Mouse (Mus musculus): ENCODE data around the gene Ern1. TPM values are rescaled to one million over a fixed set of nuclear protein-coding genes. Genes with fewer than 3 reads are reported as not detected.

The Ern1 gene
- polyA plus RNA-seq, 1 experiment from 2014 or later = 5.7 TPM

GRCm38 (mm10) chr11:106387020-106387419 lies 100.6 kb downstream of the Ern1 start:
- H3K4me3 ChIP-seq = no peak overlapping the region
- H3K4me1 ChIP-seq (replicated peaks) = peaks cover 37% of the 10 kb centered on the region
- WGBS = 66% methylated on average over 6 of the region's 6 CpGs
- H3K36me3 ChIP-seq = no peaks in the 10 kb centered on the region
- H3K9me3 ChIP-seq (replicated peaks) = no peaks in the 10 kb centered on the region
- no peak for ATAC-seq (ENCODE audit: insufficient number of reproducible peaks, low FRiP score)
- H3K27ac ChIP-seq (ENCODE audit: poor library complexity, severe bottlenecking) = no peak overlapping the region
- H3K9ac ChIP-seq = no peak overlapping the region
- no peak overlapping the region for H3K4me2 ChIP-seq
- H3K27me3 ChIP-seq (replicated peaks) = no peaks in the 10 kb centered on the region

DNA sequence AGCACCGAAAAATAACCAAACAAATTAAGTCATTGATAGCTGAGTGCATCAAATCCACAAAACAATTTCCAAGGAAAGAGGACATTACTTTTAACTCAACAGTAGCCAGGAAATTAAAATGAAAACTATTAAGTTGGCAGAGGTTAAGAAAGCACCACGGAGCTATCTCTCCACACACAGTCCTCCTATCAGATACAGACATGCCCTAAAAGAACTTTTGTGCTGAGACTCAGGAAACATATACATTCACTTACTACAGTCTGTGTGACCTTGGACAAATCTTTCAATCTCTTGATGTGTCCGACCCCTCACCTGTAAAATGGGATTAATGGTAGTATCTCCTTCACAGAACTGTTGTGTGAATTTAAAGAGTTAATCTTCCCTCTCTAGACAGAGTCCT lies 101.2 kb downstream of the Ern1 start:
- no peak overlapping the region for H3K9ac ChIP-seq
- no peak for ATAC-seq (ENCODE audit: insufficient number of reproducible peaks, low FRiP score)
- H3K4me1 ChIP-seq (replicated peaks) = peaks cover 35% of the 10 kb centered on the region
- no peak overlapping the region for H3K4me2 ChIP-seq
- H3K27ac ChIP-seq (ENCODE audit: poor library complexity, severe bottlenecking) = no peak overlapping the region
- WGBS = 72% methylated on average over 3 of the region's 3 CpGs
- no peaks in the 10 kb centered on the region for H3K27me3 ChIP-seq (replicated peaks)
- H3K9me3 ChIP-seq (replicated peaks) = no peaks in the 10 kb centered on the region
- no peaks in the 10 kb centered on the region for H3K36me3 ChIP-seq
- no peak overlapping the region for H3K4me3 ChIP-seq

GRCm38 (mm10) chr11:106383051-106383790 lies 104.4 kb downstream of the Ern1 start:
- 51% methylated on average over 6 of the region's 6 CpGs for WGBS
- no peak overlapping the region for H3K9ac ChIP-seq

GRCm38 (mm10) chr11:106382424-106382823 lies 105.2 kb downstream of the Ern1 start:
- Histone ChIP-seq H3K27me3 (replicated peaks) (no peaks in the 10 kb centered on the region), H3K9ac (peak overlapping the region; percentile 70; the same call in 1 of the 2 replicates), H3K9me3 (replicated peaks) (no peaks in the 10 kb centered on the region), H3K36me3 (peaks cover 2% of the 10 kb centered on the region; the same call in 1 of the 2 replicates), H3K4me2 (peak overlapping the region; percentile 56), H3K4me1 (replicated peaks) (peaks cover 27% of the 10 kb centered on the region), H3K4me3 (peak overlapping the region; percentile 49), H3K27ac (ENCODE audit: poor library complexity, severe bottlenecking) (peak overlapping the region; percentile 87)
- peak; percentile 72 for ATAC-seq (ENCODE audit: insufficient number of reproducible peaks, low FRiP score)
- WGBS = 35% methylated on average over 5 of the region's 5 CpGs

More at GRCm38 (mm10) chr11:106383051-106383790, 104.4 kb downstream of the Ern1 start:
- peaks cover 27% of the 10 kb centered on the region for H3K4me1 ChIP-seq (replicated peaks)
- no peaks in the 10 kb centered on the region; the same call in 1 of the 2 replicates for H3K36me3 ChIP-seq
- H3K4me2 ChIP-seq = 0 out of 2 replicates have a peak overlapping the region, but pooled peaks have one; percentile 9
- no peak overlapping the region for H3K4me3 ChIP-seq
- H3K9me3 ChIP-seq (replicated peaks) = no peaks in the 10 kb centered on the region
- no peak for ATAC-seq (ENCODE audit: insufficient number of reproducible peaks, low FRiP score)
- peak overlapping the region; percentile 87 for H3K27ac ChIP-seq (ENCODE audit: poor library complexity, severe bottlenecking)
- H3K27me3 ChIP-seq (replicated peaks) = no peaks in the 10 kb centered on the region

DNA sequence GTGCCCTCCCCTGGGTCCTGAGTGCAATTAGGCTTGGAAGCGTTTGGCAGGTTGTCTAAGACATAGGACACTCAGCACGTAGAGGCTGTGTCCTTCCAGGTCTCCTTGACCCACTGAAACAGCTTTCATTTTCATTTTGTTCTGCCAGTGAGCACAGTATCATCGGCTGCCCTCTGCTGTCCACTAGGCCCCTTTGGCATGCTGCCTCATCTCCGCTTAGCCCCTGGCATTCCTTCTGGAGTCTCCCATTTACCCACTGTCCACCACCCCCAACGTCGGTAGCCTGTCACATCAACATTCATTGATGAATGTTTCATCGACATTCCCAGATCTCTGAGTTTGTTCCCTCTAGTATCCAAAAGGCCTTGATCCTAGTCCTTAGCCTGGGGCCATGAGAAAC lies 105.8 kb downstream of the Ern1 start:
- WGBS = 50% methylated on average over 7 of the region's 7 CpGs
- peak overlapping the region; percentile 70 for H3K9ac ChIP-seq
- no peaks in the 10 kb centered on the region for H3K9me3 ChIP-seq (replicated peaks)
- H3K27ac ChIP-seq (ENCODE audit: poor library complexity, severe bottlenecking) = peak overlapping the region; percentile 84
- H3K36me3 ChIP-seq = peaks cover 7% of the 10 kb centered on the region; the same call in 1 of the 2 replicates
- peak overlapping the region; percentile 56 for H3K4me2 ChIP-seq
- H3K27me3 ChIP-seq (replicated peaks) = no peaks in the 10 kb centered on the region
- peaks cover 25% of the 10 kb centered on the region for H3K4me1 ChIP-seq (replicated peaks)
- ATAC-seq (ENCODE audit: insufficient number of reproducible peaks, low FRiP score) = peak; percentile 15
- H3K4me3 ChIP-seq = peak overlapping the region; percentile 49

DNA sequence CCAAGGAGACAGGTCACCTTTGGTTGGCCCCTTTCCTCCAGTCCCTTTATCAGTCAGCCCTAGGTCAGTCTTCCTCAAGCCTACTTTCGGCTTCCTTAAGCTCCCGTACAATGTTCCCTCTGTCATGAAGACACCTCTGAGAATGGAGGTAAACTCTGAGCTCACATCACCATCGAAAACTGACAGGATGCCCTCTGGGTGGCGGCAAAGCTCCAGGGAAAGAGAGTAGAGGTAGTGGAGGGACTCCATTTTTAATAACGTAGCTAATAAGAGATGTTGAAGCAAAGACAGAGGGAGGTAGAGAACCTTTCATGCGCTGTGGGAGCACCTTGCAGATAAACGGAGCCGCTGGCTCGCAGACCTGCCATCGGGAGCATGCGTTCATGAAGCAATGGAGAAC lies 106.6 kb downstream of the Ern1 start:
- peaks cover 25% of the 10 kb centered on the region for H3K4me1 ChIP-seq (replicated peaks)
- WGBS = 64% methylated on average over 11 of the region's 11 CpGs
- peak overlapping the region; percentile 49 for H3K4me3 ChIP-seq
- 0 out of 2 replicates have a peak overlapping the region, but pooled peaks have one; percentile 84 for H3K27ac ChIP-seq (ENCODE audit: poor library complexity, severe bottlenecking)
- no peaks in the 10 kb centered on the region for H3K9me3 ChIP-seq (replicated peaks)
- no peak for ATAC-seq (ENCODE audit: insufficient number of reproducible peaks, low FRiP score)
- peak overlapping the region; percentile 70 for H3K9ac ChIP-seq
- H3K27me3 ChIP-seq (replicated peaks) = no peaks in the 10 kb centered on the region
- peaks cover 7% of the 10 kb centered on the region; the same call in 1 of the 2 replicates for H3K36me3 ChIP-seq
- peak overlapping the region; percentile 56 for H3K4me2 ChIP-seq

DNA sequence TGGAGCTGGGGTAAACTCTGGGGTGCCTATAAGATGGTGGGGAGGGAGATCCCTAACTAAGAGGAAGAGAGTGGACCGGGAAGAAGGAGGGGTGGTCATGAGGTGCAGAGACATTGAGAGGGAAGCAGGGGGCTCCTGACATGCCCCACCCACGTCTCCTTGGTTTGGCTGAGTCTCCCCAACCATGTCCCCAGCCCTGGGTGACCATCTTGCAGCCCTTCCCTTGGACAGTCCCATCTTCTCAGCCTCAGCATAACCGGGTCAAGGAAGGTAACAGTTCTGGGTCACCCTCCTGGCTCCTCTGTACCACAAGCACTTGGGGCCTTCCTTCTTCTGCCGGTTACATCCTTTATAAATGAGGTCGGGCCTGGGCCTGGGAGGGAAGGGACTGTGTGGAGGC lies 112.7 kb downstream of the Ern1 start:
- 75% methylated on average over 5 of the region's 5 CpGs for WGBS
- H3K9me3 ChIP-seq (replicated peaks) = no peaks in the 10 kb centered on the region
- no peak overlapping the region for H3K4me3 ChIP-seq
- peaks cover 7% of the 10 kb centered on the region; the same call in 1 of the 2 replicates for H3K36me3 ChIP-seq
- H3K4me2 ChIP-seq = no peak overlapping the region
- H3K4me1 ChIP-seq (replicated peaks) = peaks cover 21% of the 10 kb centered on the region
- H3K27ac ChIP-seq (ENCODE audit: poor library complexity, severe bottlenecking) = no peak overlapping the region
- no peak overlapping the region for H3K9ac ChIP-seq
- no peaks in the 10 kb centered on the region for H3K27me3 ChIP-seq (replicated peaks)
- ATAC-seq (ENCODE audit: insufficient number of reproducible peaks, low FRiP score) = no peak; the same call in none of the 2 replicates

- Histone ChIP-seq H3K27me3 (replicated peaks) (no peaks in the 10 kb centered on the region), H3K4me3 (no peak overlapping the region), H3K4me2 (no peak overlapping the region), H3K9me3 (replicated peaks) (no peaks in the 10 kb centered on the region), H3K27ac (ENCODE audit: poor library complexity, severe bottlenecking) (0 out of 2 replicates have a peak overlapping the region, but pooled peaks have one; percentile 22), H3K36me3 (peaks cover 7% of the 10 kb centered on the region; the same call in 1 of the 2 replicates), H3K9ac (no peak overlapping the region), H3K4me1 (replicated peaks) (peaks cover 19% of the 10 kb centered on the region)
- WGBS = 59% methylated on average over 9 of the region's 9 CpGs
- peak; percentile 46 for ATAC-seq (ENCODE audit: insufficient number of reproducible peaks, low FRiP score)
These were observed 113.1 kb downstream of the Ern1 start for GRCm38 (mm10) chr11:106374559-106374958.

DNA sequence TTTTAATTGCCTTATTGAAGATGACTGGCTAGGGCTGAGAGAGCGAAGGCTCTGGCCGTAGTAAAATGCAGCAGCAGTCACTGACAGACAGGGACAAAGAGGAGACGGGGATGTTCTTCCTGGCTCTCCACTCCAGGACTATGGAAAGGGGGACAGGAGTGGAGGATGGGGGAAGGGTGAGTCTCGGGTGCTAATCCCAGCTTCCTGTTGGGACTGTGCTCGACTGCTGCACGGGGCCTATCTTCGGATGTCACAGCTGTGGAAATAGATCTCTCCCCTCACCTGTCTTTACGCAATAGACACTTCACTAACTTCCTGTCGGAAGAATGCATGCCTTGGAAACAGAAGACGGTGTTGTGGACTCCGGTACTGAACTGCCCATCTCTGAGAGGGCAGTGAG lies 113.7 kb downstream of the Ern1 start:
- no peak overlapping the region for H3K27ac ChIP-seq (ENCODE audit: poor library complexity, severe bottlenecking)
- H3K9ac ChIP-seq = no peak overlapping the region
- peak; percentile 59; the same call in 1 of the 2 replicates for ATAC-seq (ENCODE audit: insufficient number of reproducible peaks, low FRiP score)
- H3K4me3 ChIP-seq = no peak overlapping the region
- H3K27me3 ChIP-seq (replicated peaks) = no peaks in the 10 kb centered on the region
- WGBS = 28% methylated on average over 11 of the region's 11 CpGs
- H3K4me2 ChIP-seq = no peak overlapping the region
- peaks cover 7% of the 10 kb centered on the region; the same call in 1 of the 2 replicates for H3K36me3 ChIP-seq
- no peaks in the 10 kb centered on the region for H3K9me3 ChIP-seq (replicated peaks)
- H3K4me1 ChIP-seq (replicated peaks) = peaks cover 19% of the 10 kb centered on the region

DNA sequence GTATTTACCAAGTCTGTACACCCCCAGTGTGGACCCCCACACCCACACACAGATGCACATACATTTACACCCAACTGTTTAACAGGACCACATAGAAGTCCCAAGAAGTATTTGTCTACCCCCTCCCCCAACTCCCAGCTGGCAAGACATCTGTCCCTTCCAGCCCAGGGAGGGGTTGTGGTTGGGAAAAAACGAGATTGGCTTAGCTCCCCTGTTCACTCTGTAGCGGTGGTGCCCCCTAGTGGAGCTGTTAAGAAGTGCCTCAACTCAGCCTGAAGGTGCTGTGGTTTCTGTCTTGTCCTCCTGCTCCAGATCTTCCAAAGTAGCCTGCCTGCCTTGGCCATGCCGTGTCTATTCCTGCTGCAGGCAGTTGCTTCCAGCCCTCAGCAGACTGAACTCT lies 121.3 kb downstream of the Ern1 start:
- peaks cover 15% of the 10 kb centered on the region for H3K4me1 ChIP-seq (replicated peaks)
- H3K27me3 ChIP-seq (replicated peaks) = no peaks in the 10 kb centered on the region
- H3K36me3 ChIP-seq = no peaks in the 10 kb centered on the region
- H3K27ac ChIP-seq (ENCODE audit: poor library complexity, severe bottlenecking) = no peak overlapping the region
- H3K9me3 ChIP-seq (replicated peaks) = peaks cover 7% of the 10 kb centered on the region; the same call in 1 of the 2 replicates
- no peak overlapping the region for H3K4me2 ChIP-seq
- 7% methylated on average over 3 of the region's 3 CpGs for WGBS
- peak; percentile 39; the same call in 1 of the 2 replicates for ATAC-seq (ENCODE audit: insufficient number of reproducible peaks, low FRiP score)
- no peak overlapping the region for H3K9ac ChIP-seq
- H3K4me3 ChIP-seq = no peak overlapping the region

- 44% methylated on average over 10 of the region's 10 CpGs for WGBS
- no peak for ATAC-seq (ENCODE audit: insufficient number of reproducible peaks, low FRiP score)
- Histone ChIP-seq H3K27me3 (replicated peaks) (no peaks in the 10 kb centered on the region), H3K36me3 (no peaks in the 10 kb centered on the region), H3K4me3 (peak within 1 kb of the TSS; percentile 8; the same call in 1 of the 2 replicates), H3K27ac (ENCODE audit: poor library complexity, severe bottlenecking) (no peak within 1 kb of the TSS), H3K4me1 (replicated peaks) (peaks cover 15% of the 10 kb centered on the region), H3K9ac (peak within 1 kb of the TSS; percentile 46; the same call in 1 of the 2 replicates), H3K9me3 (replicated peaks) (peaks cover 7% of the 10 kb centered on the region; the same call in 1 of the 2 replicates), H3K4me2 (peak within 1 kb of the TSS; percentile 53)
These were observed 122.3 kb downstream of the Ern1 start, which contains the start of gene Prr29 for GRCm38 (mm10) chr11:106365366-106365765. Gene Prr29 (plus strand): TSS chr11:106365472.
